Mouse (Mus musculus) lung, adult 2 months (tissue): ENCODE measurements around the gene Olfr92. TPM values are rescaled to one million over a fixed set of nuclear protein-coding genes. Genes with fewer than 3 reads are reported as not detected.

Experiments used
- DNase-seq: peaks from one replicate; pipeline ENCODE4 v3.0.0; 2022
- H3K4me1 ChIP-seq: fragments of 200-500 bp; 2 replicates; pipeline ENCODE4 v1.6.1; 2011; ENCODE audit warnings: low read length; ENCODE audit not compliant: control insufficient read depth, insufficient read depth
- H3K4me3 ChIP-seq: fragments of 200-500 bp; replicated peaks from 2 replicates; pipeline ENCODE3; 2011; ENCODE audit warnings: low read depth, mild to moderate bottlenecking, control low read depth, low read length; ENCODE audit errors: extremely low read depth
- CTCF ChIP-seq: fragments of 200-500 bp; IDR thresholded peaks from 2 replicates; pipeline ENCODE4 v1.5.1; 2011; ENCODE audit warnings: mild to moderate bottlenecking, low read length, control low read depth; ENCODE audit not compliant: insufficient read depth
- POLR2A ChIP-seq: fragments of 200-500 bp; IDR thresholded peaks from 2 replicates; pipeline ENCODE4 v1.6.1; 2011; ENCODE audit warnings: low read depth, mild to moderate bottlenecking, control low read depth, low read length, borderline replicate concordance; ENCODE audit errors: extremely low read depth
- WGBS: fragments of 180-500 bp; shearing (Covaris S2); methylation state at CpG from one replicate; pipeline ENCODE4 v1.1.7; 2018; 5-methylcytosine and 5-hydroxymethylcytosine counted together
- polyA plus RNA-seq: library from polyadenylated mRNA; depleted of rRNA; stranded (reverse); fragments of >200 nt; gene quantifications from 2 replicates; pipeline ENCODE4 v1.2.3, GENCODE M21; 2012

The Olfr92 gene
- polyA plus RNA-seq, 1 experiment: not detected

DNA sequence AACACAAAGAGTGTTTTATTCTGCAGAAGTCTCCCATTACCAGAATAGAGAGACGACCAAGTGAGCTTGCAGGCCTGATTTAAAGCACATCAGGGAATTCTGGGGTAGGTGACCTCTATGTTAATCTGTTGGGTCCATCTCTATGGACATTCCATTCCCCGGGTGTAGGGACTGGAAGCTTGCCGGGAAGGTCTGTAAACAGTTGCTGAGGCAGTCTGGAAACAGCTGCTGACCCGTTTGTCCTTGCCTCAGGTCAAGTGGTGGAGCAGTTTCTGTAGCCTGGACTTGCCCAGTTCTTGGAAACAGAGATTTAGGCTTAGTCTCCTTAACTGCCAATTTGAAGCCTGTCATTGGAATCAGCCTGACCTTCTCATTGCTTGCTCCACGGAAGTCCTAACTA is 39.8 kb downstream of the Olfr92 start:
- Histone ChIP-seq H3K4me3 (no peak overlapping the region), H3K4me1 (no peaks in the 10 kb centered on the region)
- no peak for TF ChIP-seq POLR2A
- no peak for TF ChIP-seq CTCF
- no peak for DNase-seq
- 21% methylated on average over 5 of the region's 5 CpGs for WGBS

DNA sequence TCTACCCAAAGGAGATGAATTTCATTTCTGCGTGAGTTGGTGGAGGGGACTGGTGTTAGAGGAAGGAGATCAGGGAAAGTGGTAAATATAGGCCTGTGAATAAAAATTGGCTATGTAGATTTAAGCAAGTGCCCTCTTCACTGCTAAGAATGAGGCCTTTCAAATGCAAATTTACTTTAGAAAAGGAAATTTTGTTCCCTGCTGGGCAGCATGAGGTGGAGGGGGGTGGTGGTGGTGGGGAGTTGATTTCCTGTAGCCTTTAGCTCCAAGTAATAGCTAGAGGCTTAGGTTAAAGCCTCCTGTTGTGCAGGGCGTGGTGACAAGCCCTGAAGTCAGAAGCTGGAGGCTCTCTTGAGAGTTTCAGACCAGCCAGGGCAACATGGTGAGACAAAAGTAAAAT is 40.9 kb downstream of the Olfr92 start:
- WGBS: 39% methylated on average over 2 of the region's 2 CpGs
- Histone ChIP-seq H3K4me3 (no peak overlapping the region), H3K4me1 (no peaks in the 10 kb centered on the region)
- no peak for TF ChIP-seq CTCF
- TF ChIP-seq POLR2A: no peak
- no peak for DNase-seq

DNA sequence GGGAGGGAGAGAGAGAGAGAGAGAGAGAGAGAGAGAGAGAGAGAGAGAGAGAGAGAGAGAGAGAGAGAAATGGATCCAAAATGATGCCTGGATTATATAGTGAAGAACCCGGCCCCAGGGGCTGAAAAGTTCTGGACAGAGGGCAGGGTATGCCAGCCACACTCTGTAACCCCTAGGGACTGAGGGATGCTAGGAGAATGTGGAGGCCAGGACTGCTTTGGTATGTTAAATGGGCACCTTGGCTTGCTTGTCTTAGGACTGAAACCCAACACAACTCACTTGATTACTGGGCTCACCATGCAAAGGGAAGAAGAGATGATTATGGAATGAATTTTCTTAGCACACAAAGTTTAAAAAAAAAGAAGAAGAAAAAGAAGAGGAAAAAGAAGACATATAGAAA is 41.7 kb downstream of the Olfr92 start:
- TF ChIP-seq POLR2A (no peak), CTCF (no peak)
- no peak for DNase-seq
- no peaks in the 10 kb centered on the region for H3K4me1 ChIP-seq
- WGBS: 58% methylated on average over 1 of the region's 1 CpGs
- no peak overlapping the region for H3K4me3 ChIP-seq

DNA sequence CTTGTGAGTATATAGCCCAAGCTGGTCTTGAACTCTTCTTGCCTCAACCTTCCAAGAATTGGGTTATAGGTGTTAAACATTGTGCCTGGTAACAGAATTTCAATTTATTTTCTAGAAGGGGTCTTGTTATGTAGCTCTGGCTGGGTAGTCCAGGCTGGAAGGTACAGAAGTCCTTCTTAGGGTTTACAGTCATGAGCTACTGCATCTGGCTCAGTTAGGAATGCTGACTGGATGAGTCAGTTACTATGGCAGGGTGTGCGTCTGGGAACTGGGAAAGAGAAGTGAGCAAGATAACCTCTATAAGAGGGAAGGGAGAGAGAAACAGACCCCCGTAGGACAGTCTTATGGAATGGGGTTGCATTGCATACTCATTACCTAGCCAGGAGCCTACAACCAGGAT is 44.1 kb downstream of the Olfr92 start:
- WGBS: 87% methylated on average over 2 of the region's 2 CpGs
- no peak for DNase-seq
- Histone ChIP-seq H3K4me1 (no peaks in the 10 kb centered on the region), H3K4me3 (no peak overlapping the region)
- no peak for TF ChIP-seq CTCF
- no peak for TF ChIP-seq POLR2A

DNA sequence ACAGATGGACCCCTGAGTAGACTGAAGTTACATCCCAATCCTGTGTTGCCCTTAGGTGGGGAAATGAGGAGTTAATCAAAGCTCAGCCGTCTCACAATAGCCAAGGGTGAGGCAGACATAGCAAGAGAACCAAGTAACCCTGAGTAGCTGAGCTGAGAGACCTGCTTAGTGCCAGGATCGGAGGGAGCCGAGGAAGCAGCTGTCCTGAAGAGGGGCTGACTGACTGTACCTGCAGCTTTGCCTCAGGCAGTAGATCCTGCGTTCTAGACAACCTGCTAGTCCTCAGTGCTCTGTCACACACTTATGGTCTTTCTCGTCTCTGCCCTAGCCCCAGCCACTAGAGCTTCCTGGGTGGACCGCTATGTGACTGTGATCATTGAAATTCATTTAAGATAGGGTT is 44.7 kb downstream of the Olfr92 start:
- 87% methylated on average over 6 of the region's 6 CpGs for WGBS
- no peaks in the 10 kb centered on the region for H3K4me1 ChIP-seq
- H3K4me3 ChIP-seq: no peak overlapping the region
- TF ChIP-seq POLR2A (no peak), CTCF (no peak)
- no peak for DNase-seq

DNA sequence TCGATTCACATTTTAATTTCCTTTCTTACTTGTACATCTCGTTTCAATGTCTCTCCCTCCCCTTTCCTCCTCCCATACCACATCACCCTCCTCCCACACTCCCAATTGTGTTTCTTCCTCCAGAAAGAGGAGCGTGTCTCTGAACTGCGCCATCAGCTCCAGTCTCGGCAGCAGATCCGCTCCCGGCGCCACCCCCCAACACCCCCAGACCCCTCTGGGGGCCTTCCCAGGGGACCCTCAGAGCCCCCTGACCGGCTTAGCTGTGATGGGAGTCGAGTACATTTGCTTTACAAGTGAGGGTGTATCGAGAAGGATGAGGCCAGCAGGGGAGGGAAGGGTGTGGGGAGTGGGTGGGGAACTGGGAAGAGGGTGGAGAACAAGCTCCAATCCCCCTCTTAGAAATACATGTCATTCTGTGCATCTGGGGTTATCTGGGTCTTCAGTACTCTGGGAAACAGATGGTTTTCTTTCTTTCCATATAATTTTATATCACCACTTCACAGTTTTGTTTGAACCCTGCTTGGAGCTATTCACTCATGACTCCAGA is 47.1 kb downstream of the Olfr92 start:
- Histone ChIP-seq H3K4me3 (no peak overlapping the region), H3K4me1 (no peaks in the 10 kb centered on the region)
- no peak for TF ChIP-seq POLR2A
- no peak for TF ChIP-seq CTCF
- no peak for DNase-seq
- WGBS: 71% methylated on average over 11 of the region's 11 CpGs

DNA sequence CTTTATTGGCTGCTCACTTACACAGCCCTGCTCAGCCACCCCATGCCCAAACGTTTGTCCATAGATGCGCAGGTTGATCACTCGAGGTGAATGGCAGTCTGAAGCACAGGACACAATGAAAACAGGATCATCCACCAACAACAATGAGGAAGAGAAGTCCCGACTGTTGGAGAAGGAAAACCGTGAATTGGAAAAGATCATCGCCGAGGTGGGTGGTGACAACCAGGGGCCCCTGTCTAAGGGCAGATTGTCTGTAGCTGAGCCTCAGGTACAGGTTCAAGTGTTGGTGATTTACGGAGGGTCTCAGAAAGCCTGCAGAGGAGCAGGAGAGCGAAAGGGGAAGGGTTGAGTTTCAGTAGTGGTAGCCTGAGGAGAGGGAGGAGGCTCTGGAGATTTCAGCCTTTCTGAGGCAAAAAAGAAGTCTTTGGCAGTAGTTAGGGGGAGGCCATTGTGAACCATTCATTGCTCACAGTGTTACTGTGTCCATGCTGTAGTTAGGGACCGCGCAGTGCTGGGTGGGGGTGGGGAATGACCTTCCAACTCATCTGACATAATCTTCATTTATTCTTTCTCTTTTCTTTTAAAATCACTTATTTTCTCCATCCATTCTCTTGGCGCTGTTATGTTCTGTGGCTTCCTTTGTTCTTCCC is 47.7 kb downstream of the Olfr92 start:
- Histone ChIP-seq H3K4me1 (no peaks in the 10 kb centered on the region), H3K4me3 (no peak overlapping the region)
- no peak for TF ChIP-seq POLR2A
- TF ChIP-seq CTCF: no peak
- WGBS: 87% methylated on average over 12 of the region's 12 CpGs
- no peak for DNase-seq

DNA sequence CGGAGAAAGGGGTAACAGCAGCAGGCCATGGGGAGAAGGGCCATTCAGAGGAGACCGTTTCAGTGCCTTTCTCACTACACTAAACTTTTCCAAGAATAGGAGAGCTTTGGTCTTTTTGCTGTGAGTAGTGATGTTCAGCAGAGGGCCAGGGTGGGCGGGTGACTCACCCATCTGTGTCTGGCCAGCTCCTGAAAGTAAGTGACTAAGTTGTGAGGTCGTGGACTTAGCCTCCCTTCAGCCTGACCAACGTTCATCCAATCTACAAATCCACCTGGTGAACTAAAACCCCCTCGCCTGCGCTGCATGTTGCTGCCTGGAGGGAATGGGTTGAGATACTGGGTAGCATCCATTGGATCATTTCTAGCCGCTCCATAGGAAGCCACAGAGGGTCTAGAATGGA is 49.8 kb downstream of the Olfr92 start:
- no peaks in the 10 kb centered on the region for H3K4me1 ChIP-seq
- DNase-seq: no peak
- no peak for TF ChIP-seq CTCF
- TF ChIP-seq POLR2A: no peak
- 80% methylated on average over 8 of the region's 8 CpGs for WGBS
- H3K4me3 ChIP-seq: no peak overlapping the region

DNA sequence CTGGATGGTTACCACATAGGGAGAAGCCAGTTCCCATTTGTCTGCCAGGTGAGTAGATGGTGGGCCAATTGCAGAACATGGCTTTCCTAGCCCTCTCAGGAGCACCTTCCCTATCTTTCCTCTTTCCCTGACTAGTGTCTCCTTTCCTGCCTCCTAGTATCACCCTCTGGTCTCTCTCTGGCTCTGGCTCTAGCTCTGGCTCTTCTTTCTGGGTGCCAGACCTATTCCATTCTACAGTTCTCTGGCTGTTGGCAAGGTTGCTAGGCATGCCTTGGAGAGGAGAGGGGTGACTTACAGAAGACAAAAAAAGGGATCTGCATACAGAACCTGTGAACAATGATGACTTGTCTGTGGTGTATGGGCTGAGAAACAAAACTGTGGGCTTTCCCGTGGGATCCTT is 52.0 kb downstream of the Olfr92 start:
- WGBS: 86% methylated on average over 1 of the region's 1 CpGs
- Histone ChIP-seq H3K4me1 (no peaks in the 10 kb centered on the region), H3K4me3 (no peak overlapping the region)
- no peak for DNase-seq
- TF ChIP-seq CTCF (no peak), POLR2A (no peak)

DNA sequence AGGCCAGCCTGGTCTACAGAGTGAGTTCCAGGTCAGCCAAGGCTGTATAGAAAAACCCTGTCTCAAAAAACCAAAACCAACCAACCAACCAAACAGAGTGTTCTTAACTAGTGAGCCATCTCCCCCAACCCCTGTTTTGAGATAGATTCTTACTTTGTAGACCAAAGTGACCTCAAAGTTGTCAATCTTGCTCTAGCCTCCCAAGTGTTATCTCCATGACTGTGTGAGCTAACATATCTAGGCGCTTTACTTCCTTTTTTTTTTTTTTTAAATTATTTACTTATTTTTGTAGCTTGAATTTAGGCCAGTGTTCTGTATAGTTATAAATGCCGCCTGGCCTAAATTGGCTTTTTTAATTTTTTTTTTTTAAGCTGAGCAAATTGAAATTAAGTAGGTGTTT is 53.9 kb downstream of the Olfr92 start:
- H3K4me1 ChIP-seq: no peaks in the 10 kb centered on the region
- no peak for DNase-seq
- TF ChIP-seq POLR2A (no peak), CTCF (no peak)
- 93% methylated on average over 2 of the region's 2 CpGs for WGBS
- H3K4me3 ChIP-seq: no peak overlapping the region
